Mouse (Mus musculus) spleen, adult 2 months (tissue): ENCODE measurements around the gene Dcaf5.

Experiments
- CTCF ChIP-seq: fragments of 200-500 bp; IDR thresholded peaks from 2 replicates; pipeline ENCODE4 v1.5.1; 2011; ENCODE audit warnings: mild to moderate bottlenecking, inconsistent platforms; ENCODE audit not compliant: insufficient read depth, insufficient read length, insufficient replicate concordance; ENCODE audit errors: extremely low read depth
- POLR2A ChIP-seq: fragments of 200-500 bp; IDR thresholded peaks from 2 replicates; pipeline ENCODE4 v1.6.1; 2011; ENCODE audit warnings: low read depth, low read length, inconsistent platforms

- TF ChIP-seq CTCF (no peak), POLR2A (no peak)
Observed at GRCm38 (mm10) chr12:80410855-80411254, 25.5 kb downstream of the Dcaf5 start.
